Mouse (Mus musculus): Measurements from ENCODE around the gene Sox9.

DNA sequence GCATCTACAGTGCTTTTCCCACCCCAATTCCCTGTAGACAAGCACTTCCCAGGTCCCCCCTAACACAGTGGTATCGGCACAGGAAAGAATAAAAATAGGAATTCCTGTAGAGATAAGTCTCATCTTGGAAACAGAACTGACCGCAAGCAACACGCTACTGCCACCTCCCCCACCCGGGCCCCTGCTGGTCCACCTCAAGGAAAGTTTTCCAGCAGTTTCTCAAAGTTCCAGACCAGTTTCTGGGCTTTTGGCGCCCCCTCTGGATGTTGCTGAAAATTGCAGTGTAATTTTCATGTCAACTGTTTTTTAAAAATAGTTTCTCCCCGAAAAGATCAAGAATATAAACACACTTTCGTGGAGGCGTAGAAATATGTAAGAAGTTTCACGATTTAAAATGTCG lies 2.3 kb upstream of the Sox9 start:
- TF ChIP-seq CTCF (IDR thresholded peaks at IDR 0.05; ENCODE audit: insufficient read depth, low read length), result no peak
- TF ChIP-seq POLR2A (IDR thresholded peaks at IDR 0.05; ENCODE audit: borderline replicate concordance, extremely low read depth, low read depth, low read length), result no peak
